Mouse (Mus musculus) stomach, postnatal 0 days (tissue): ENCODE results near the gene Ssc5d. TPM values are rescaled to one million over a fixed set of nuclear protein-coding genes. Genes with fewer than 3 reads are reported as not detected.

Source experiments
- ATAC-seq: fragments of 200-750 bp; cut with Nextera tagmentation; 2 replicates; pipeline ENCODE4 v1.8.0; 2017; ENCODE audit not compliant: low FRiP score, low TSS enrichment
- DNase-seq: peaks from one replicate; pipeline ENCODE4 v3.0.0-alpha.2; 2016; ENCODE audit warnings: low spot score
- H3K27ac ChIP-seq: fragments of 300-500 bp; sonication (generic); replicated peaks from 2 replicates; pipeline ENCODE4 v1.5.1; 2014; ENCODE audit warnings: mild to moderate bottlenecking, control low read depth
- H3K27me3 ChIP-seq: fragments of 300-500 bp; sonication (generic); 2 replicates; pipeline ENCODE4 v1.6.1; 2014; ENCODE audit warnings: low read length; ENCODE audit not compliant: control insufficient read depth, insufficient read depth
- H3K36me3 ChIP-seq: fragments of 300-500 bp; sonication (generic); 2 replicates; pipeline ENCODE4 v1.6.1; 2014; ENCODE audit warnings: low read length, mixed read lengths; ENCODE audit not compliant: control insufficient read depth, insufficient read depth
- H3K4me1 ChIP-seq: fragments of 300-500 bp; sonication (generic); replicated peaks from 2 replicates; pipeline ENCODE4 v1.6.1; 2014; ENCODE audit warnings: antibody characterized with exemption; ENCODE audit not compliant: control insufficient read depth, insufficient read depth
- H3K4me2 ChIP-seq: fragments of 300-500 bp; sonication (generic); replicated peaks from 2 replicates; pipeline ENCODE4 v1.6.1; 2014; ENCODE audit warnings: low read depth, mild to moderate bottlenecking, control low read depth, moderate library complexity
- H3K4me3 ChIP-seq: fragments of 300-500 bp; sonication (generic); 2 replicates; pipeline ENCODE4 v1.5.1; 2014; ENCODE audit warnings: low read depth, low read length, control low read depth
- H3K9ac ChIP-seq: fragments of 300-500 bp; sonication (generic); 2 replicates; pipeline ENCODE4 v1.6.1; 2014; ENCODE audit warnings: mild to moderate bottlenecking, low read length, control low read depth, mixed read lengths
- H3K9me3 ChIP-seq: fragments of 300-500 bp; sonication (generic); 2 replicates; pipeline ENCODE4 v1.6.1; 2016; ENCODE audit warnings: low read length; ENCODE audit not compliant: control insufficient read depth
- CTCF ChIP-seq: IDR thresholded peaks from 2 replicates; pipeline ENCODE4 v1.5.1; 2016; ENCODE audit warnings: antibody characterized with exemption, low read depth, mild to moderate bottlenecking, moderate library complexity
- EP300 ChIP-seq: optimal IDR thresholded peaks from 2 replicates; pipeline ENCODE3; 2016; ENCODE audit warnings: antibody characterized with exemption
- WGBS: fragments of 180-500 bp; shearing (Covaris S2); extraction: QIAGEN DNeasy Blood & Tissue Kit; methylation state at CpG from one replicate; pipeline ENCODE4 v1.1.7; 2014; 5-methylcytosine and 5-hydroxymethylcytosine counted together
- polyA plus RNA-seq: library from polyadenylated mRNA; unstranded; fragments of >200 nt; fragmentation: Nextera tagmentation; extraction: Ambion mirVana; gene quantifications from 2 replicates; pipeline ENCODE4 v1.2.1, GENCODE M21; 2015

Ssc5d gene
- polyA plus RNA-seq, 1 experiment from 2014 or later: 1.3 TPM

DNA sequence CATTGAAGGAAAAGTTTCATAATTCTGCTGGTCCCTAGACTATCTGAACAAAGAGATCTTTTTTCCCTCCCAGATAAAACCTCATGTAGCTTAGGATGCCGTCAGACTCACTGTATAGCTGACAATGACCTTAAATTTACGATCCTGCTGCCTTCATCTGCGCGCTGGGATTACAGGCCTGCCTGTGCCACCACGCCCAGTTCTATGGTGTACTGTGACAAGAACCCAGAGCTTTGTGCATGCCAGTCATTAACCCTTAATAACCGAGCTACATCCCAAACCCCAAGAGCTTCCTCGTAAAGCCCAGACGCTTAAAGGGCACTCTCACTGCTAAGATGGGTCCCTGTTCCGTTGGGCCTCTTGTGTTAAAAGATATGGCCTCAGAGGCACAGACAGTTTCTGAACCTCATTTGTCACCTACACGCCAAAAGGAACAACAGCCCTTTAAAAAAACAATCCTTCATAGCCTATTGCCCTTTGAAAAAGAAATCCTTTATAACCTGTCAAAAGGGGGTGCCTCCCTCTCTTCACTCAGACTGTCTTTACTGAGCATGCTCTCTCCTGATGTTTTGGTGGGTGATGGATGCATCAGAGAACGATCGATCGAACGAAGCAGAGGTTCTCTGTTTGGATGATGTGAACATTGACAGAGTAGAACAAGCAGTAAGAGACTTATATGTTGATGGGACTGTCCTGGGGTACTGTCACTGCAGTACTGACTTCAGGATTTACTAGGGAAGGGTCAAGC is 9.7 kb upstream of the Ssc5d start:
- H3K9me3 ChIP-seq: no peaks in the 10 kb centered on the region
- H3K9ac ChIP-seq: peak overlapping the region; percentile 86
- peaks cover 14% of the 10 kb centered on the region for H3K36me3 ChIP-seq
- no peaks in the 10 kb centered on the region; the same call in 1 of the 2 replicates for H3K4me1 ChIP-seq
- H3K27me3 ChIP-seq: no peaks in the 10 kb centered on the region
- H3K27ac ChIP-seq: peak overlapping the region; percentile 98
- ATAC-seq (peak; percentile 50; the same call in 1 of the 2 replicates), DNase-seq (no peak)
- H3K4me3 ChIP-seq: peak overlapping the region; percentile 72
- TF ChIP-seq CTCF: no peak
- TF ChIP-seq EP300: no peak
- H3K4me2 ChIP-seq: peak overlapping the region; percentile 70
- 8% methylated on average over 14 of the region's 14 CpGs for WGBS

DNA sequence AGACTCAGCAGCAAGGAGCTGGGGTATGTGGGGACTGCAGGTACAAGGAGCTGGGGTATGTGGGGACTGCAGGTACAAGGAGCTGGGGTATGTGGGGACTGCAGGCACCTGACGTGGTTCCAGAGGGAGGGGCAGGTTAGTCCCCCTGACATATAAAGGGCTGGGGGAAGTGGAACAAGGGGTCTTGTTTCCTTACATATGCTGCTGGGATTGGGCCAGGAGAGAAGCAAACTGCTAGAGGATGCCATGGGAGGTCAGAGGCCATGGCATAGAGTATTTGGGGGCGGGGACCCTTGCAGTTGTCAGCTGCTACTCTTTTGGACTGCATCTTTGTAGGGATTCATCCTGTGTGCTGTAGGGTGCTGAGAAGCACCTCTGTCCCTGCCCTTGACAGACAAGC is 8.1 kb upstream of the Ssc5d start:
- DNase-seq (no peak), ATAC-seq (no peak)
- H3K27ac ChIP-seq: no peak overlapping the region
- no peak overlapping the region for H3K4me2 ChIP-seq
- TF ChIP-seq EP300: no peak
- no peak for TF ChIP-seq CTCF
- WGBS: 89% methylated on average over 2 of the region's 2 CpGs
- H3K4me1 ChIP-seq: no peaks in the 10 kb centered on the region; the same call in 1 of the 2 replicates
- no peaks in the 10 kb centered on the region for H3K9me3 ChIP-seq
- peaks cover 15% of the 10 kb centered on the region for H3K36me3 ChIP-seq
- H3K9ac ChIP-seq: no peak overlapping the region
- H3K27me3 ChIP-seq: no peaks in the 10 kb centered on the region
- H3K4me3 ChIP-seq: no peak overlapping the region

DNA sequence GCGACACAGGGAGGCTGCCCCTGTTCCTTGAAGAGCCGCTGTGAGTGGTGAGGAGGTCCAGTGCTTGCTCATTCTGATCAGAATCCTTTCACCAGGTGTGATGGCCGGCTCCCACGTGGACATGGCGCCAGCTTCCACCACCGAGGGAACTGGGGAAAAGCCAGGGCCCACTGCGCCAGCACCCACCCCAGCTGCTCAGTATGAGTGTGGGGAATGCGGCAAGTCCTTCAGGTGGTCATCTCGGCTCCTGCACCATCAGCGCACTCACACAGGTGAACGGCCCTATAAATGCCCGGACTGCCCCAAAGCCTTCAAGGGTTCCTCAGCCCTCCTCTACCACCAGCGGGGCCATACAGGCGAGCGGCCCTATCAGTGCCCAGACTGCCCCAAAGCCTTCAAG is 6.9 kb upstream of the Ssc5d start:
- H3K27ac ChIP-seq: no peak overlapping the region
- no peak for DNase-seq
- 93% methylated on average over 15 of the region's 15 CpGs for WGBS

DNA sequence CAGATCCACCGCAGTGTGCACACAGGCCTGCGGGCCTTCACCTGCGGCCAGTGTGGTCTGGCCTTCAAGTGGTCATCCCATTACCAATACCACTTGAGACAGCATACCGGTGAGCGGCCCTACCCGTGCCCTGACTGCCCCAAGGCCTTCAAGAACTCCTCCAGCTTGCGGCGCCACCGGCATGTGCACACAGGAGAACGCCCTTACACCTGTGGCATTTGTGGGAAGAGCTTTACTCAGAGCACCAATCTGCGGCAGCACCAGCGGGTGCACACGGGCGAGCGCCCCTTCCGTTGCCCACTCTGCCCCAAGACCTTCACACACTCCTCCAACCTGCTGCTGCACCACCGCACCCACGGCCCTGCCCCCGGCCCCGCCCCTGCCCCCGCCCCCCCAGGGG is 6.5 kb upstream of the Ssc5d start:
- H3K27ac ChIP-seq: no peak overlapping the region
- WGBS: 83% methylated on average over 21 of the region's 21 CpGs
- H3K27me3 ChIP-seq: no peaks in the 10 kb centered on the region
- no peak for DNase-seq
- H3K9ac ChIP-seq: no peak overlapping the region
- H3K36me3 ChIP-seq: peaks cover 15% of the 10 kb centered on the region
- H3K4me1 ChIP-seq: peaks cover 6% of the 10 kb centered on the region
- ATAC-seq: no peak
- H3K4me3 ChIP-seq: no peak overlapping the region
- TF ChIP-seq EP300: no peak
- no peak overlapping the region for H3K4me2 ChIP-seq
- H3K9me3 ChIP-seq: no peaks in the 10 kb centered on the region

More for the DNA sequence above, 6.9 kb upstream of the Ssc5d start:
- no peak for ATAC-seq
- peaks cover 15% of the 10 kb centered on the region for H3K36me3 ChIP-seq
- no peak overlapping the region for H3K4me2 ChIP-seq
- peaks cover 5% of the 10 kb centered on the region for H3K4me1 ChIP-seq
- H3K9me3 ChIP-seq: no peaks in the 10 kb centered on the region
- no peak for TF ChIP-seq CTCF
- no peak for TF ChIP-seq EP300
- H3K4me3 ChIP-seq: no peak overlapping the region
- no peak overlapping the region for H3K9ac ChIP-seq
- H3K27me3 ChIP-seq: no peaks in the 10 kb centered on the region

- Histone ChIP-seq H3K9ac (no peak overlapping the region), H3K4me2 (no peak overlapping the region), H3K4me3 (no peak overlapping the region), H3K27me3 (no peaks in the 10 kb centered on the region), H3K4me1 (peaks cover 8% of the 10 kb centered on the region), H3K9me3 (no peaks in the 10 kb centered on the region), H3K27ac (no peak overlapping the region), H3K36me3 (peaks cover 15% of the 10 kb centered on the region)
- ATAC-seq: no peak
- DNase-seq: no peak
- TF ChIP-seq EP300 (no peak), CTCF (no peak)
- WGBS: 91% methylated on average over 21 of the region's 21 CpGs
These were observed 5.6 kb upstream of the Ssc5d start for GRCm38 (mm10) chr7:4919971-4920370.

DNA sequence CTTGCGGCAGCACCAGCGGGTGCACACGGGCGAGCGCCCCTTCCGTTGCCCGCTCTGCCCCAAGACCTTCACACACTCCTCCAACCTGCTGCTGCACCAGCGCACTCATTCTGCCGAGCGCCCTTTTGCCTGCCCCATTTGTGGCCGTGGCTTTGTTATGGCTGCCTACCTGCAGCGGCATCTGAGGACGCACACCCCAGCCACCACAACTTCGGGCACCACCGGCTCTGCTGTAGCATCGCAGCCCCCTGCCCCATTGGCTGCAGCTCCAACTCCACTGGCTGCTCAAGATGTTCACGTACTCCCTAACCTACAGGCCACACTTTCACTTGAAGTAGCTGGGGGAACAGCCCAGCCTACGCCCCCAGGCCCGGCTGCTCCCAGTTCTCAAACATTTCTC is 5.1 kb upstream of the Ssc5d start:
- H3K4me1 ChIP-seq: peaks cover 8% of the 10 kb centered on the region
- WGBS: 87% methylated on average over 19 of the region's 19 CpGs
- no peak for TF ChIP-seq EP300
- no peak for TF ChIP-seq CTCF
- no peak overlapping the region for H3K9ac ChIP-seq
- no peak for DNase-seq
- no peak overlapping the region for H3K4me3 ChIP-seq
- no peaks in the 10 kb centered on the region for H3K27me3 ChIP-seq
- H3K36me3 ChIP-seq: peaks cover 15% of the 10 kb centered on the region
- no peaks in the 10 kb centered on the region for H3K9me3 ChIP-seq
- no peak overlapping the region for H3K4me2 ChIP-seq
- H3K27ac ChIP-seq: 0 out of 2 replicates have a peak overlapping the region, but pooled peaks have one; percentile 18
- ATAC-seq: no peak
